Mouse (Mus musculus) spleen, adult 18-20 months (tissue): ENCODE results near the gene Myo1e.

Source experiments
- DNase-seq, 2 experiments: peaks; one replicate each; pipeline ENCODE4 v3.0.0; 2022; ENCODE audit warnings: mixed read lengths in 2 of 2

Gene Myo1e

DNA sequence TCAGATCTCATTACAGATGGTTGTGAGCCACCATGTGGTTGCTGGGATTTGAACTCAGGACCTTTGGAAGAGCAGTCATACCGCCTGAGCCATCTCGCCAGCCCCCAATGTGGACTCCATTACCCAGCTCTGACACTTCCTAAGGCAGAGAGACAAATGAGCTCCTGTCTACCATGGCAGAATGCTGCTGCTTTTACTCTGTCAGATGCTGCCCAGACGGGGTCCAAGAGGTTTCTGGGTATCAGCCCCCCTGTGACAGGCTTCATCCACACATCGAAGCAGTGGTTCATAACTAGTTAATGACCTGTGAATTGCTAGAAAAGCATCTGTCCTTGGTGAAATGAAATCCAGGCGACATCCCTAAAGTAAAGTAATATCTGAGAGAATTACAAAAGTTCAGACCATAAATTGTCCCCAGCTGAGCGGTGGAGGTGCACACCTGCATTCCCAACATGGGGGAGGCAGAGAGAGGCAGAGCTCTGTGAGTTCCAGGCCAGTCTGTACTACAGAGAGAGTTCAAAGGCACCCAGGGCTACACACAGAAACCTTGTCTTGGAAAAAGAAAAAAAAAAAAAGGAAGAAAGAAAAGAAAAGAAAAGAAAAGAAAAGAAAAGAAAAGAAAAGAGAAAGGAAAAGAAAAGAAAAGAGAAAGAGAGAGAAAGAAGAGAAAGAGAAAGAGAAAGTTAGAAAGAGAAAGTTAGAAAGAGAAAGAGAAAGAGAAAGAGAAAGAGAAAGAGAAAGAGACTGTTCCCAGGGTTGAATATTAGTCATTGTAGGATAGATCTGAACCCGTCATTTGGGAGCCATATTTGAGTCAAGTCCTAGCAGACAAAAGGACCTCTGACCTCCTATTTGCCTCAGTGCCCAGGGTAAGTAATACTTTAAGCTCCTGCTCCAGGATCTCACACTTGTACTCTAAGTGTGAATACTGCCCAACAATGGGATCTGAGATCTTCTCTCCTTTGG, 172.6 kb downstream of the Myo1e start:
- DNase-seq: no peak

DNA sequence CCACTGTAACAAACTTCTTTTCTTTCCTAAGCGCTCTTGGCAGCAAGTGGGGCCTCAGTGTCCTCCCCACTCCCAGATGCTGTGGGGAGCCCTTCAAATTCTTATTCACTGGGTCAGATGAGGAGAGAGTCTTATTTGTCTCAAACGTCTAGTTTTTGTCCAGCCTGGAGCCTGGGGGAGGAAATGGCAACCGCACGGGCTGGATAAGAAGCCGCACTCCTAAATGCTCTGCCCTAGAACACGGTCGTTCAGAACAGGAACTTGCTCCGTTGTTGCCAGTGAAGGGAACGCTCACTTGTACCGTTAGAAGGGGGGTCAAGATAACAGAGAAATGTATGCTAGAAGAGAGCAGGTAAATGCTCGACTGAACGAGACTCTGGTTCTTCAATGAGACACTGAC, 174.9 kb downstream of the Myo1e start:
- no peak for DNase-seq

DNA sequence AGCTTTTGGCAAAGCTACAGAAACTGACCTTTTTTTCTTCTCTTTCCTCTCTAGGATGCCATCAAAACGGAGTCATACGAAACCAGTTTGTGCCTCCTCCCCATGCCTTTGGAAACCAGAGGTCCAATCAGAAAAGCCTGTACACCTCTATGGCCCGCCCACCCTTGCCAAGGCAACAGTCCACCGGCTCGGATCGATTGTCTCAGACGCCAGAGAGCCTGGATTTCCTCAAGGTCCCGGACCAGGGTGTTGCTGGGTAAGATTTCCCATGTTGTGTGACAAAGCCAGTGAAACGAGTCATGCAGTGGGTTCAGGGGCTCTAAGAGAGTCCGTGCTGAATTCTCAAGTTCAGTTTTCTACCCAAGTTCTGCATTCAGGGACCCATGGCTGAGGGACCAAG, 176.6 kb downstream of the Myo1e start:
- DNase-seq: no peak

DNA sequence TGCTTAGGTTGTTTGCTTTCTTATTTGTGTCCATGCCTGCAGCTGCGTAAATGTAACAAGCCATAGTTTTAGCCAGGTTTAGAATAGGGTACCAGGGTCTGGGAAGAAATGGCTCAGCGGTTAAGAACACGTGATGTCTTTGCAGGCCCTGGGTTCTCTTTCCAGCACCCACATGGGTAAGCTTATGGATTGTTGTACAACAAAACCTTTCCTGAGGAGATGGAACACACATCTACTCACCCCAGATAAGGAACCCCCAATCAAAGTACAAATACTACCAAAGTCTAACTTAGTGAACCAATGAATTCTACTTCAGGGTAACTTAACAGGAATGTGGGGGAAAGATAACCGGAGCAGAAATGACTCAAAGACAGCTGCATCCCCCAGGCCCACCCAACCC, 177.3 kb downstream of the Myo1e start:
- no peak for DNase-seq

DNA sequence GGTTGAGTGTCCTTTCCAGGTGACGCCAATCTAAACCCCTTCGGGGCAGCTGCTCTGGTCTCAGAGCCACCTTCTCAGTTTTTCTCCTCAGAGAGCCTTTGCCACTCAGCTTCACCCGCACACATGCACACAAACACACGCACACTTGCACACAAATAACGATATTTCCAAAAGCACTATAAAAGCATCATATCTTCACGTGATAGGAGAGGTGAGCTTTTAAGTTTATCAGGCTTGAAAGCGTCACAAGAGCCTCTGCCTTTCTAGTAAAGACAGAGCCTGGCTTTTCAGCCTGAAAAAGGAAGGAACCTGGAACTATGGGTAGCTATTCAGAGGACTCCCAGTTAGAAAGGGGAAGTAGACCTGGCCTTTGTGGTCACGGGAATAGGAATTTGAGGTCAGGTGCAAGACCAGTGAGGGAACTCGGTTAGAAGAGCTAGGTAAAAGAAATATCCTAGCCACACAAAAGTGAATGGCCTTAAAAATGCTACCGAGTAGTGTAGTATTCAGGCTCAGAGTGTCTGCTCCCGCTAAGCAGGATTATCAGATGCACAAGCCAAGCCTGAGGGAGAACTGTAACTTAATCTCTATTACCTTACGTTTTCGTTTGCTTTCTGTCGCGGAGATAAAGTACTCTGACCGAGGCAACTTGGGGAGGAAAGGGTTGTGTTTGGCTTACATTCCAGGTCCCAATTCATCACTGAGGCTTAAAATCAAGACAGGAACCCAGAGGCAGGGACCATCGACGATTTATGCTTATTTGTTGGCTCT, 178.0 kb downstream of the Myo1e start:
- no peak for DNase-seq

DNA sequence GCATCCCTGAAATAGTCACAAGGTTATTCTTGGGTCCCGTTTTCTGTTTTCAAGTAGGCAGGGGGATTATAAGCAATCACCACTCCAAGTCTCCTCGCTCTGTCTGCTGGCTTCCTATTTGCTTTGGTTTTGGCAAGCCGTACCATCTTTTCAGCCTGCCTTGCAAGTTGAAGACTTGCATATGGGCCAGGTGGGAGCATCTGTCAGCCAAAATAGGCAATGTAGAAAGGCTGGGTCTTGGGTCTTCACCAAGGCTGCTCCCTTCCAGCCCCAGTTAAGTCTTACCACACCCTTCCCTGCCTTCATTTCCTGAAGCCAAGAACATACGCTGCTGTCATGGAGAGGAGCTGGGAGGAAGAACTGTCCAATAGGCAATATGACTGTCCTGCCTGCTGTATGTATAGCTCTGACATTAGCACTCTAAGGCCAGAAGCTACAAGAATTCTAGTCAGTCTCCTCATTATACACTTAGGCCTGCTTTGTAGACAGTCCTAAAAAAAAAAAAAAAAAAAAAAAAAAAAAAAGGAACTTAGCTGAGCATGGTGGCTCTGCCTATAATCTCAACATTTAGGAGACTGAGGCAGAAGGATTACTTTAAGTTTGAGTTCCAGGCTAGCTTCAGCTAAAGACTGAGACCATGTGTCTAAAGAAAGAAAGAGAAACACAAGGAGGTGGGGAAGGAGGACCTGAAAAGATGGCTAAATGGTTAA, 180.4 kb downstream of the Myo1e start:
- DNase-seq: no peak

DNA sequence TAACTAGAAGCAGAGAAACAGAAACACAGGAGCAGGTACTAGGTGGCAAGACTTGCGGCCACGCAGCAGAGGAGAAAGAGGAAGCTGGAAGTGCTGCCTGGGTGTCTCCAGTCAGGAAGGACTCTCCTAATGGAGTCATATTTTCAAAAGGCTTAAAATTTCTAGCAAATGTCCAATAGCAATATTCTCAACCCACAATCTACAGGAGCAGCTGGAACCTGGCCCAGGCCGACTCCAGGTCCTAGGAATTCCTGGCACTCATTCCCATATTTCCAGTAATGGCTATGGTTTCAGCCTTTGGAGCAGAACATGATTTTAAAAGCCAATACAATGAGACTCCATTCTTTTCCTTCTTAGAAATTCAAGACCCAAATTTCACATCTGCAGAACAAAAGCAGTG, 182.4 kb downstream of the Myo1e start:
- no peak for DNase-seq

DNA sequence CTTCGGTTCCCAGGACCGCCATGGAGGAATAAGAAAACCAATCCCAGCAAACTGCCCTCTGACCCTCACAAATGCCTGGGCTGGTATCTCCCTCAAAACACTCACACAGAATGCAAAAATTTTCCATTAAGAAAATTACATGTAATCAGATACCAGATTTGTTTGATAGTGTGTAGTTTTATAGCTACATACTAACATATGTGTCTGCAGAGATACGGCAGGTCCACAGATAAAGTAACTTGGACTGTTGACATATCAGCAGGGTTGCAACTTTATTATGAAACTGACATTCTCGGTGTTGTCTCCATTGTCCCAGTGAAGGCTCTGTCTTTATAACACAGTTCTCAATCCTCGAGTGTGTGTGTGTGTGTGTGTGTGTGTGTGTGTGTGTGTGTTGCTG, 183.9 kb downstream of the Myo1e start:
- DNase-seq: no peak

DNA sequence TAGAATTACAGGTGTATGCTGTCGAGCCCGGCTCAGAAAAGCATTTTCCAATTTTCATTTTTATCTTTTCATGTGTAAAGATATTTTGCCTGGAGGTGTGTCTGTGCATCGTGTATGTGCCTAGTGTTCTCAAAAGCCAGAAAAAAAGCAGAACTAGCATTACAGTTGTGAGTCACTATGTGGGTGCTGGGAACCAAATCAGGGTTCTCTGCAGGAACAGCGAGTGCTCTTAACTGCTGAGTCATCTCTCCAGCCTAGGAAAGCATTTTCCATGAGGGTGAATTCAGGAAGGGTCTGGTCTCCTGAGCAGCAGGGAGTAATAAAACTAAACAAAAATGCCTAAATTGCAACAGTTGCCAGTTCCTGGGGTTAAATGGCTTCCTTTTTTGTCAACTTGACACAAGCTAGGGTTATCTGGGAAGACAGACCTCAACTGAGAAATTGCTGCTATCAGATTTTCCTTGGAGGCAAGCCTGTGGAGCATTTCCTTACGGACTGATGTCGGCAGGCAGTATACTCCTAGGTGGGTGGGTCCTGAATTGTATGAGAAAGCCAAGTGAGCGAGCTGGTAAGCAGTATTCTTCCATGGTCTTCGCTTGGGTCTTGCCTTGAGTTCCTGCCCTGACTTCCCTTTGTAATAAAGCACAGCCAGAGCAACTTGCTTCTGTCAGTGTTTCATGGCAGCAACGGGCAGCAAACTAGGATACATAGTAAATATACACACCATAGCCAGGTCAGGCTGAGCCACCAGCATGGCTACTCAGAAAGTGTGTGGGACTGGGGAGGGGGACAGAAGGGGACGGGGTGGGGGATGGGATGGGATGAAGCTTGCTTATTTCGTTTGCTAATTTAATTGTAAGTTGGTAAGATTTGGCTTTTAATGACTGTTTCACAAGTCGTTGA, 184.8 kb downstream of the Myo1e start:
- DNase-seq: no peak

DNA sequence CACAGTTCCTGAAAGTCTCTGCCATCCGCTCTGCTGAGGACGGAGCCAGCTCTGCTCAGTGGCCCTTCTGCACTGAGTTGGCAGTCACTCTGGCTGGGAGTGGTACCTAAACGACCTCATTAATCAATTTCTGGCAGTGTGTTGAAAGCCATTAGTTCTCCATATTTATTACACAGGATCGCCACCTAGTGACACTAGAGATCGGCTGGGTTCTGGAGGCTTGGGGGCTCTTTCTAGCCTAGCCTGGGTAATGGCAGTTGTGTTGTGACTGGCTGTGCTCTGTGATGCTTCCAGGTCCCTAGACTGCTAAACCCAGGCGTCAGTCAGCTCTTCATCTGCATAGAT, 185.4 kb downstream of the Myo1e start:
- no peak for DNase-seq

DNA sequence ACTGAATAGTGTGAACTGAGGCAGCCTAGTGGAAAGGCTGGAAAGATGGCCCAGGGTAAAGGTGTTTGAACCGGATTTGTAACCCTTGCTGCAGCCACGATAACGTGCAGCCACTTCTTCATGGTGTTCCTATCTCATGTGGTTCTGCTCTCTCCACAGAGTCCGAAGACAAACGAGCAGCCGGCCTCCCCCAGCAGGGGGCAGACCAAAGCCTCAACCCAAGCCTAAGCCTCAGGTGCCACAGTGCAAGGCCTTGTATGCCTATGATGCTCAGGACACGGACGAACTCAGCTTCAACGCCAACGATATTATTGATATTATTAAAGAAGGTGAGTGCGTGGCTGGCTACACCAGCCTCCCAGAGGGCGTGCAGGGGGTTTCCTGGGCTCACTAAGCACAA, 188.5 kb downstream of the Myo1e start:
- peak in 1 of 2 experiments; percentile 16 for DNase-seq

DNA sequence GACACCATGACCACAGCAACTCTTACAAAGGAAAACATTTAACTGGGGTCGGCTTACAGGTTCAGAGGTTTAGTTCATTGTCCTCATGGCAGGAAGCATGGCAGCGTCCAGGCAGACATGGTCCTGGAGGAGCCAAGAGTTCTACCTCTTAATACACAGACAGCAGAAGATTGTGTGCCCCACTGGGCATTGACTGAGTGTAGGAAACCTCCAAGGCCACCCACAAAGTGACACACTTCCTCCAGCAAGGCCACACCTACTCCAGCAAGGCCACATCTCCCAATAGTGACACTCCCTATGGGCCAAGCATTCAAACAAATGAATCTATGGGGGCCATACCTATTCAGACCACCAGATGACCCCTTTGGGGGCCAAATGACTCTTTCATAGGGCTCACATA, 188.9 kb downstream of the Myo1e start:
- DNase-seq: no peak

DNA sequence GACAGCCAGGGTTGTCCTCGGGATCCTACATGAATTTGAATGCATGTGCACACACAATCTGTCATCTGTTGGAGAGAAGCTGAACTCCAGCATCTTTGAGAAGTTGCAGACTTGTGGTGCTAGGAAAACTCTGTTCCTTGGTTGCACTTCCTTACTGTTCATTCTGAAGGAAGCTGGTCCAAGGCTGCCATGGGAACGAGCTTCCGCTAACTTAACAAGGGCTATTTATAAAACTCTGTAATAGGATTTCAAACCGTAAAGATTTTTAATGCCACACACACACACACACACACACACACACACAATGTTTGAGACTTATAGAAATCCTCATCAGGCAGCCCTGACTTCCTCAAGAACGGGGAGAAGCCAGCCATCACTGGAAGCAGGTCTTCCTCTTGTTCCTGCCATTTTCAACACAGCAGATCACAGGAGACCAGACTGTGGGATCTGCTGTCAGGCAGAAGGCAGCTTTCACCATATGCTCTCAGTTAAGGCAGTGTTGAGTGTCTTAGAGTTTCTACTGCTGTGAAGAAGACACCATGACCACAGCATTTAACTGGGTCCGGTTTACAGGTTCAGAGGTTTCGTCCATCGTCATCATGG, 194.9 kb downstream of the Myo1e start:
- DNase-seq: no peak

DNA sequence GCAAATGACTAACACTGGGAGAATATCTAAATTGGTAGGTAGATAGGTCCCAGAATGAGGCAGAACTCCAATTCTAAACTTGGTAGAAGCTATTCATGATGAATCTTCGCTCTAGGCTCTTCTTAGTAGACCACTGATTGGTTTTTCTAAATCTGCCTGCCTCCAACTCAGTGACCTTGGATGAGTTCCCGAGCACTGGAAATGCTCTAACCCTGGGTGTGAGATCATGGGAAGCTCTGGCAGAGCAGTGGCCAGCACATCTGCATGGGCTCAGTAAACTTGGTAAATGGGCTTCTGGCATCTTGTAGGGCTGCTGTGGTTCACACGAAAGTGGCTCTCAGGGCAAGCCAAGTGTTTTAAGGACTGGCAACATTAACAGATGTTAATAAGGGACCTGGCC, 199.4 kb downstream of the Myo1e start:
- no peak for DNase-seq

DNA sequence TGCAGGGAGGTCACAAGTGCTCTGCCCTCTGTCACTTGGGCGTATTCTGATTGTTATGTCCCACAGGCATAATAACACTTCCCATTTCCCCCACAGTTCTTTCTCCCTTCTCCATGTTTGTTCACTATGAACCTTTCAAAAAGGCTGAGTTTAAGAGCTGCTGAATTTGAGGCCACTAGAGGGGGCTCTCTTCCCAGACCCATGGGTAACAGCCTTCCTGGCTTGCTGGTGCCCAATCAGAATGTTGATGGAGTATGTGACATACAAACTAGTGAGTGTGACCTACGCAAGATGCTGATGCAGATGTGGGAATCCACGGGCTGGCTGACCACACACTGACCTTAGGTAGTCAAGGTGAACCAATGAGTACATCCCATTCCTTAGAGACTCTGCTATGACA, 201.6 kb downstream of the Myo1e start:
- DNase-seq: peak in 1 of 2 experiments; percentile 13

DNA sequence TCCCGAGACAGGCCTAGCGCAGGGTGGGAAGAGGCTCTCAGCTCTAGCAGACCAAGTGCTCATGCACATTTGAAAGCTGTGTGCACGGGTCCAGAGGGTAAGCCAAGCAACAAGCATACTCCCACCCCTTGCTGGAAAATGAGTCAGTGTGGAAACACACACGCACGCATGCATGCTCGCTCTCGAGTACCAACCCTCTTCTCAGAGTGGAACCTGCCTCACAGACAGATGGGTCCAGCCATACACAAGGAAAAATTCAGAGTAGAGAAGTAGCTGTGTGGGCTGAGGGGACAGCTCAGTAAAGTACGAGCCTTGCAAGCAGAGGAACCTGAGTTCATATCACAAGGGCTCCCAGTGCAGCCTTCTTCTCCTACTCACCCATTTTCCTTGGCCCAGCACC, 202.6 kb downstream of the Myo1e start:
- DNase-seq: no peak

DNA sequence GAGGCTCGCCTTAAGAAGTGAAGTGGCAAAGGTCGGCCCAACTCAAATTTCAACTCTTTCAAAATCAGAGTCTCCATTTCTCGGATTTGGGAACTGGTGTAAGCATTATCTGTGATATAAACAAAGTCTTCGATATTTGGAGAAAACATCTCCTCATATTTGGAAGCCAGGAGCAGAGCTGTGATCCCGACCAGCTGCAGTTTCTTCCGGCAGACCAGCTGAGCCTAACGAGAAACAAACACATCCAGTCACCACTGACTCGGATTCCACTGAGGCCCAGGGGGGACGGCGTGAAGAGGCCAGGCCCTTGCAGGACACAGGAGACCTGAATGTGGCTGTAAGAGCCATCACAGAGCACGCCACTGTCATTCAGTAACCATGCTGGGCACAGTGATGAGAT, 203.5 kb downstream of the Myo1e start:
- DNase-seq: no peak

DNA sequence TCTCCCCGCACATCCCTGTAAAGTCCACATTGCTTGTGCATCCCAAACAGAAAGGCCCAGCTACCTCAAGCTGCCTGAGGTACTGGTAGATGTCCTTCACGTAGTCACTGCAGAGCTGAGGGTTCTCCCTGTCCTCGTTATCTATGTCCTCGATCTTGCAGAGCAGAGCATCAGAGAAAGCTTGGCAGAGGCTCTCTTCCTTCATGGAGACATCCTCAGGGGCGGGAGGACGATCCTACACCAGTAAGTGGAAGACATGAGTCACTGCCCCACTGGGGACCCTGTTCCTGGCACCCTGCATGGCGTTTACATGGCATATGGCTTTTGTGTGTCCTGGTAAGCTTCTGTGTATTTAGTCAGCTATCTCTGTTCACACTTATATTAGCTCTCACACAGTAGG, 205.9 kb downstream of the Myo1e start:
- DNase-seq: no peak

DNA sequence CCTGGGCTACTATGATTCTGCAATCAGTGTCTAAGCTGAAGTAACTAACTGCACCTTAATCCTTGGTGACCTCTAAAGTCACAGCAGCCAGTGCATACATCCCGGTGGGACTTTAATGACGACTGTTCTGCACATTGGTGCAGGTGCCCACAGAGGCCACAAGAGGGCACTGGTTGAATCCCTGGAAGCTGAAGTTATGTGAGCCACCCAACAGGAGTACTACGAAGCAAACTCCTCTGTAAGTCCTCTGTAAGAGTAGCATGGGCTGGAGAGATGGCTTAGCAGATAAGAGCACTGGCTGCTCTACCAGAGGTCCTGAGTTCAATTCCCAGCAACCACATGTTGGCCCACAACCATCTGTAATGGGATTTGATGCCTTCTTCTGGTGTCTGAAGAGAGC, 209.3 kb downstream of the Myo1e start:
- DNase-seq: peak in 1 of 2 experiments; percentile 14

DNA sequence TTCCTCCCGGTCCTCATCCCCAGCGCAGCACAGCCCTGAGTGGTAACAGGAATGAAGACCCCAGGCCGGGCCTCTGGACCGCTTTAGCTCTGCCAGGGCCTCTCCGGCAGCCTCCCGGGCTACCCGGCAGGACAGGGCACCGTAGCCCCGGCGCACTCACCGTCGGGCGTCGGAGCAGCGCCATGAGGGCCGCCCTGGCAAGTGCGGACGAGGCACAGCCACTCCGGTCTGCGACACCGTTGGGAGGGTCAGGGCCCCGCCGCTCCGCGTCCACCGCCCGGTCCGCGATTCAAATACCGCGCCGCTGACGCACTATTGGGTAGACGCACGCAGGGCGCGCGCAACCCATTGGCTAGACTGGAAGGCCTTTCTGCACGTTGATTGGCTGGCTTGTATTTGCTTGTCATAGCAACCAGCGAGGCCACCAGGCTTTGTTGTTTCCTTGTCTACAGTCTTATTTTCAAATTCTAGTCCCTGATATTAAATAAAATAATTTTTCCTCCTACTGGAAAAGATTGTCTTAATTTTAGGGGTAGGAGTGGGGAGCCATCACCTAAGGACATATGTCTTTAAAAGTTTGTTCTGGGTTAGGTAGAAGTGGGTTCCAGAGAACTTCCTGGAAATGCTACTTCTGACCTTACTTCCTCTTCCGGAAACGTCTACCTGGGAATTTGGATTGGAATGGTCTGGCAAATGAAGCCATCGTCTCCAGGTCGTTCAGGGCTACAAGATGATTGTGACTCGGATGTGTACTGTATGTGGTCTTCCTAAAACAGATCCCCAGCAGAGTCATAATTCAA, 214.3 kb downstream of the Myo1e start, which contains the start of gene Ccnb2:
TSS of gene Ccnb2 (minus strand) at position 291 of the 800 bp plus-strand sequence.
- peak; percentile 63 to 75 for DNase-seq

DNA sequence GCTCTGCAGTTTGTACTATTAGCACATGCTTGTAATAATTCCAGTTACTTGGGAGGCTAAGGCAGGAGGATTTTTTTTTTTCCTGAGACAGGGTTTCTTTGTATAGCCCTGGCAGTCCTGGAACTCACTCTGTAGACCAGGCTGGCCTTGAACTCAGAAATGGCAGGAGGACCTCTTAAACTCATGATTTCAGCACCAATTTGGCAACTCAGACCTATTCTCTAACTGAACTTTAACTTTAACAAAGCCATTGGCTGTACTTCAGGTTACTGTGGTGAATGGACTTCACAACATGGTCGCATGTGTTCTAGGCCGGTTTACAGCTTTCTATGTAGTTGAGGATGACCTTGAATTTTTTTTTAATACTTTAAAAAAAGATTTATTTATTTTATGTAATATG, 215.5 kb downstream of the Myo1e start:
- no peak for DNase-seq
